Mouse (Mus musculus): ENCODE measurements around the gene Fgd4. TPM values are rescaled to one million over a fixed set of nuclear protein-coding genes. Genes with fewer than 3 reads are reported as not detected.

The Fgd4 gene
- total RNA-seq (2023): 0.77 TPM

DNA sequence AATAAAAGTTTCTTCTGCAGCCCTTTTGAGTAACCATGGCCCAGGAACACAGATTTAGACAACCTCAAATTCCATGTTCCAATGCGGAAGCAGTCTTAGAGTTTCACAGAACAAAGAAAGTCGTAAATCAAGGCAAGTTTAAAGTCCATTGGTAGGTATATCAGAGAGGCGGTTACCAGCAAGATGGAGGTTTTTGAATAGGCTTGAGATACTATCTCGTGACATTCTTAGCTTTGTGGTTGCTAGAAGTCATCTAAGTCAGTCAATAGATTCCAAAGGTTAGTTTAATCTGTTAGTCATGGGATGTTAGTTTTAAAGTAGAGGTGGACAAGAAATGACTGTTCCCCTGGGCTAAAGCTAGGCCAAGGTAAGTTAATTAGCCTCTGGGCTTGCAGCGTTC is at the start of gene Fgd4:
Fgd4 (minus strand) TSS at position 89 of the 400 bp plus-strand sequence.

Other genes with a start within 250 kb of the Fgd4 start
- gene Dnm1l, start 241.6 kb downstream of the Fgd4 start, total RNA-seq (2023): 61.0 TPM
- not detected for gene Olfr19, start 75.9 kb upstream of the Fgd4 start, total RNA-seq (2023)
- 9.5 TPM for gene Spag6l, start 228.9 kb upstream of the Fgd4 start, total RNA-seq (2023)

Measured in CD4-positive naive resting alpha-beta T cell, adult 57 days (primary cell).